Mouse (Mus musculus): Measurements from ENCODE around the gene 1810009A15Rik. TPM values are rescaled to one million over a fixed set of nuclear protein-coding genes. Genes with fewer than 3 reads are reported as not detected.

Gene 1810009A15Rik
- polyA plus RNA-seq (2015; fragmentation: Nextera tagmentation; extraction: Ambion mirVana): 40.1 and 48.2 TPM in 2 replicates

- ATAC-seq (ENCODE audit: low FRiP score): peak; percentile 96
- WGBS: under 1% methylated on average over 57 of the region's 58 CpGs
- no peaks in the 10 kb centered on the region for H3K9me3 ChIP-seq (replicated peaks)
These were observed at the start of gene 1810009A15Rik, which contains the start of gene Gm49416 for GRCm38 (mm10) chr19:8888511-8889385. Gene 1810009A15Rik (plus strand): TSS chr19:8888853. Gene Gm49416 (plus strand): TSS chr19:8888926.

GRCm38 (mm10) chr19:8839103-8839907 is 49.3 kb upstream of the 1810009A15Rik start, which contains the start of gene Gng3:
Gene Gng3 (minus strand): TSS chr19:8839194.
- H3K4me3 ChIP-seq (replicated peaks): peak within 1 kb of the TSS; percentile 54
- H3K9me3 ChIP-seq (replicated peaks): no peaks in the 10 kb centered on the region
- peaks cover 28% of the 10 kb centered on the region for H3K36me3 ChIP-seq
- H3K27me3 ChIP-seq (replicated peaks): no peaks in the 10 kb centered on the region
- H3K4me2 ChIP-seq: peak within 1 kb of the TSS; percentile 83
- 33% methylated on average over 11 of the region's 11 CpGs for WGBS
- peak within 1 kb of the TSS; percentile 75 for H3K9ac ChIP-seq (replicated peaks)
- H3K4me1 ChIP-seq: peaks cover 46% of the 10 kb centered on the region
- ATAC-seq (ENCODE audit: low FRiP score): peak; percentile 87
- H3K27ac ChIP-seq (replicated peaks): peak within 1 kb of the TSS; percentile 98

More at GRCm38 (mm10) chr19:8888511-8889385, at the start of gene 1810009A15Rik, which contains the start of gene Gm49416:
- H3K4me2 ChIP-seq: peak within 1 kb of the TSS; percentile 78
- peak within 1 kb of the TSS; percentile 67 for H3K4me3 ChIP-seq (replicated peaks)
- peaks cover 25% of the 10 kb centered on the region for H3K4me1 ChIP-seq
- H3K36me3 ChIP-seq: peaks cover 9% of the 10 kb centered on the region
- H3K27me3 ChIP-seq (replicated peaks): no peaks in the 10 kb centered on the region
- H3K9ac ChIP-seq (replicated peaks): peak within 1 kb of the TSS; percentile 66
- H3K27ac ChIP-seq (replicated peaks): peak within 1 kb of the TSS; percentile 85

GRCm38 (mm10) chr19:8839908-8840791 is 48.5 kb upstream of the 1810009A15Rik start:
- Histone ChIP-seq H3K4me1 (peaks cover 54% of the 10 kb centered on the region), H3K9ac (replicated peaks) (peak overlapping the region; percentile 75), H3K36me3 (peaks cover 19% of the 10 kb centered on the region), H3K4me2 (peak overlapping the region; percentile 83), H3K9me3 (replicated peaks) (no peaks in the 10 kb centered on the region), H3K4me3 (replicated peaks) (peak overlapping the region; percentile 54), H3K27me3 (replicated peaks) (no peaks in the 10 kb centered on the region), H3K27ac (replicated peaks) (peak overlapping the region; percentile 98)
- 16% methylated on average over 29 of the region's 29 CpGs for WGBS
- ATAC-seq (ENCODE audit: low FRiP score): no peak; the same call in 1 of the 2 replicates

GRCm38 (mm10) chr19:8841012-8841411 is 47.6 kb upstream of the 1810009A15Rik start:
- no peak overlapping the region for H3K27ac ChIP-seq (replicated peaks)
- ATAC-seq (ENCODE audit: low FRiP score): no peak

GRCm38 (mm10) chr19:8842961-8843360 is 45.7 kb upstream of the 1810009A15Rik start:
- no peaks in the 10 kb centered on the region for H3K9me3 ChIP-seq (replicated peaks)
- H3K9ac ChIP-seq (replicated peaks): no peak overlapping the region
- H3K27ac ChIP-seq (replicated peaks): no peak overlapping the region
- WGBS: 89% methylated on average over 6 of the region's 6 CpGs
- peaks cover 36% of the 10 kb centered on the region for H3K36me3 ChIP-seq
- peaks cover 43% of the 10 kb centered on the region for H3K4me1 ChIP-seq
- H3K4me3 ChIP-seq (replicated peaks): no peak overlapping the region
- ATAC-seq (ENCODE audit: low FRiP score): no peak
- H3K27me3 ChIP-seq (replicated peaks): no peaks in the 10 kb centered on the region
- no peak overlapping the region for H3K4me2 ChIP-seq

More at GRCm38 (mm10) chr19:8841012-8841411, 47.6 kb upstream of the 1810009A15Rik start:
- Histone ChIP-seq H3K4me3 (replicated peaks) (peak overlapping the region; percentile 54), H3K27me3 (replicated peaks) (no peaks in the 10 kb centered on the region), H3K9me3 (replicated peaks) (no peaks in the 10 kb centered on the region), H3K4me2 (peak overlapping the region; percentile 83), H3K36me3 (peaks cover 17% of the 10 kb centered on the region), H3K9ac (replicated peaks) (peak overlapping the region; percentile 75), H3K4me1 (peaks cover 54% of the 10 kb centered on the region)
- WGBS: 91% methylated on average over 7 of the region's 7 CpGs

- Histone ChIP-seq H3K9me3 (replicated peaks) (no peaks in the 10 kb centered on the region), H3K4me1 (peaks cover 38% of the 10 kb centered on the region), H3K9ac (replicated peaks) (no peak overlapping the region), H3K27ac (replicated peaks) (no peak overlapping the region), H3K4me2 (no peak overlapping the region), H3K36me3 (peaks cover 47% of the 10 kb centered on the region), H3K4me3 (replicated peaks) (no peak overlapping the region), H3K27me3 (replicated peaks) (no peaks in the 10 kb centered on the region)
- no peak for ATAC-seq (ENCODE audit: low FRiP score)
- 54% methylated on average over 5 of the region's 5 CpGs for WGBS
These were observed 44.1 kb upstream of the 1810009A15Rik start for GRCm38 (mm10) chr19:8844371-8845129.

- H3K27ac ChIP-seq (replicated peaks): no peak overlapping the region
- no peak overlapping the region for H3K4me3 ChIP-seq (replicated peaks)
- ATAC-seq (ENCODE audit: low FRiP score): no peak
- no peak overlapping the region for H3K4me2 ChIP-seq
- H3K27me3 ChIP-seq (replicated peaks): no peaks in the 10 kb centered on the region
- H3K9me3 ChIP-seq (replicated peaks): no peaks in the 10 kb centered on the region
- peaks cover 18% of the 10 kb centered on the region; the same call in 1 of the 2 replicates for H3K4me1 ChIP-seq
- 87% methylated on average over 5 of the region's 5 CpGs for WGBS
- H3K9ac ChIP-seq (replicated peaks): no peak overlapping the region
- H3K36me3 ChIP-seq: peaks cover 37% of the 10 kb centered on the region
These were observed 40.3 kb upstream of the 1810009A15Rik start for GRCm38 (mm10) chr19:8848356-8848755.

- 0 out of 2 replicates have a peak, but pooled peaks cover 7% of the 10 kb centered on the region for H3K4me1 ChIP-seq
- WGBS: 38% methylated on average over 7 of the region's 7 CpGs
- H3K36me3 ChIP-seq: peaks cover 36% of the 10 kb centered on the region
- H3K27me3 ChIP-seq (replicated peaks): no peaks in the 10 kb centered on the region
- peak; percentile 48; the same call in 1 of the 2 replicates for ATAC-seq (ENCODE audit: low FRiP score)
- H3K9ac ChIP-seq (replicated peaks): no peak within 1 kb of the TSS
- peak within 1 kb of the TSS; percentile 28; the same call in 1 of the 2 replicates for H3K27ac ChIP-seq (replicated peaks)
- H3K4me3 ChIP-seq (replicated peaks): no peak within 1 kb of the TSS
- H3K9me3 ChIP-seq (replicated peaks): no peaks in the 10 kb centered on the region
- peak within 1 kb of the TSS; percentile 20; the same call in 1 of the 2 replicates for H3K4me2 ChIP-seq
These were observed 38.2 kb upstream of the 1810009A15Rik start, which contains the start of gene Lrrn4cl for GRCm38 (mm10) chr19:8850402-8850901. Gene Lrrn4cl (plus strand): TSS chr19:8850768.

- 0 out of 2 replicates have a peak, but pooled peaks cover 7% of the 10 kb centered on the region for H3K4me1 ChIP-seq
- no peak for ATAC-seq (ENCODE audit: low FRiP score)
- H3K4me2 ChIP-seq: no peak overlapping the region
- no peak overlapping the region for H3K4me3 ChIP-seq (replicated peaks)
- no peaks in the 10 kb centered on the region for H3K9me3 ChIP-seq (replicated peaks)
- no peak overlapping the region for H3K27ac ChIP-seq (replicated peaks)
- H3K9ac ChIP-seq (replicated peaks): no peak overlapping the region
- H3K36me3 ChIP-seq: peaks cover 24% of the 10 kb centered on the region
- 51% methylated on average over 7 of the region's 7 CpGs for WGBS
- H3K27me3 ChIP-seq (replicated peaks): no peaks in the 10 kb centered on the region
These were observed 37.0 kb upstream of the 1810009A15Rik start for GRCm38 (mm10) chr19:8851639-8852038.
